Mouse (Mus musculus) right cerebral cortex, postnatal 14 days (tissue): Measurements from ENCODE around the gene Nol9.
A peak's percentile ranks its signal among the peaks of the same experiment; 100 is the strongest.

Source experiments
- DNase-seq: peaks from one replicate; pipeline ENCODE4 v3.0.0; 2022

Gene Nol9

DNA sequence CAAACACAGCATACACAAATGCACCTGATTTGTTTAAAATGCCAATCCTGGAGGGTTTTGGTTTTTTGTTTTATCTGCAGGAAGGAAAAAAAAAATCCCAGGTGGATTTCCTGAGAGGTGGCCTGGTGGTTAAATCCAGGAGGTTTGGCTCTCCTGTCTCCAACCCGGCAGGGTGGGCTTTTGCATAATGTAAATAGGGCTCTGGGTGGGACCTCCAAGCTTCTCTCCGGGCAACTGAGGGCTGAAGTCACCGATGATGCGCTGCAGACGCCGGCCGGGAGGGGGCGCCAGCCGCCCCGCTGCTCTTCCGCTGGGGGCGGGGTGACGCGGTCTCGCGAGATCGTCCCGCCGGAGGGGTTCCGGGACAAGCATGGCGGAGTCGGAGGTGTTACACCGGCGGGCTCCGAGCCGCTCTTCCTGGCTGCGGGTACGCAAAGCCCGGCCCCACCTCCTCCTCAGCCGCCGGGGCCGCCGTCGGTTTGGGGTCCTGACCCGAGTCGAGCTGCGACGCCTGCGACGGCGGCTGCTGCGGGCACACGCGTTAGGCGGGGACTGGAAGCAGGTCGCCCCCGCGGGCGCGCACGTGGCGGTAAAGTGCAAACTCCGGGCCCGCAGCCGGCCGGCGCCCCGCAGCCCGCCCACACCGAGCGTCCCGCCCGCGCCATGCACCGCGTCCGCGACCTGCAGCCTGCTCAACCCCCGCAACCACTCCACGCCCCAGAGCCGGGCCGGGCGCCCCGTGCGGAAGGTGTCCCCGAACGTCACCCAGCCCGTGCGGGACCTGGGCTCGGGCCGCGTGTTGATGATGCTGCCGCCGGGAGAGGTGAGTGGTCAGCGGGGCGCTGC is at the start of gene Nol9:
Gene Nol9 (plus strand): TSS at position 337 of the 846 bp plus-strand sequence.
- DNase-seq, result peak; percentile 94

DNA sequence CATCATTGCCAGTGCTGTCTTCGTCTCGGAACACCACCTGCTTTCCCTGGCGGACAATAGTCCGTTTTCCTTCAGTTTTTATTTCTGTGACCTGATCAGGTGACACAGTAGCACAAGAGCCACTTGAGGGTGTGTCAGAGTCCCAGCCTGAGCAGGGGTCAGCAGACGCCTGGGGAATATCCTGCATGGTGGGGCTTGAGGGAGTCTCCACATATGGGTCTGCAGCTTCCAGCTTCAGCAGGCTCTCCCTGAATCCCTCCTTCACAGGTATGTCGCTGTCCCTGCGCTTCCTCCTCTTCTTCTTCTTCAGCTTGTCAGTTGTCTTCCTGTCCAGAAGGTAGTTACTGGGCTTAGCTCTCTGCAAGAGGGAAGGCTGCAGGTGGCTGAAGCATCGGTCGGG is 47.0 kb upstream of the Nol9 start:
- DNase-seq, result no peak

- DNase-seq, result no peak
Measured at GRCm38 (mm10) chr4:151993035-151993434, 46.1 kb upstream of the Nol9 start.

DNA sequence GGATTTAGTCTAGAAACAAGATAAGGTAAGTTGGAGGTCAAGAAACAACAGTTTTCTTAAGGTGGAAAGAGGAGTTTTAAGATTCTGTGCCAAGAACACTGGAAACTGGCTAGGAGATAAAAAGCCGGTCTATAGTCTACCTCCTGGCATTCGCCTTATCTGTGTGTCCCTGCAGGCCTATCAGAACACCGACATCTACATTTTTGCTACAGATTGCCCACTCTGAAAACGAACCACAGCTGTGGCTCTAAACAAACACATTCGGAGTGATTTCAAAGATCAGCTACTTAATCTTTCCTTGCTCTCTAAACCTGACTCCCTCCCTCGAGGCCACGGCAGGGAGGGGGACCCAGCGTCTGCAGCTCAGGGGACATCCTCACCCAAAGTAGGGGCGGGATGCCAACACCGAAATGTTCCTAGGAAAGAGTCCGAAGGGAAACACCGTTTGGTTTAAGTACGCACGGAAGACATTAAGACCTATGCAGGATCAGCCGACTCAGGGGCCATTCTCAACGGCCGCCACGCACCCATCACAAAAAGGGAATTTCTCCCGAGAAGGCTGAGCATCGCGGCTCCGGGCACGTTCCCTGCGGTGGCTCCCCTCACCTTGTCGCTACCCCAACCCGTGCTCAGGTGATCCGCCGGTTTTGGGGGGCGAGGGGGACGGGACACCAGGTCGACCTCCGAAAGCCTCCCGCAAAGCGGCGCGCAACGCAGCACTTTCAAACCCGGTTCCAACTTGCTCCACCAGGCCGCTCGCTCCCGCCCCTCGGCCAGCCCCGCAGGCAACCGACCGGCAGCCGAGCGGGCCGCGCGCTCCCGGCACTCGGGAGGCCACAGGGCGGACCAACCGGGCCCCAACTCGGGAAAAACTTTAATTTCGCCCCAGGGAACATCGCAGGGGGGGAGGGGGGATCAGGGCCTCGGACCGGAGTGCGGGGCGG is 44.6 kb upstream of the Nol9 start:
- no peak for DNase-seq

DNA sequence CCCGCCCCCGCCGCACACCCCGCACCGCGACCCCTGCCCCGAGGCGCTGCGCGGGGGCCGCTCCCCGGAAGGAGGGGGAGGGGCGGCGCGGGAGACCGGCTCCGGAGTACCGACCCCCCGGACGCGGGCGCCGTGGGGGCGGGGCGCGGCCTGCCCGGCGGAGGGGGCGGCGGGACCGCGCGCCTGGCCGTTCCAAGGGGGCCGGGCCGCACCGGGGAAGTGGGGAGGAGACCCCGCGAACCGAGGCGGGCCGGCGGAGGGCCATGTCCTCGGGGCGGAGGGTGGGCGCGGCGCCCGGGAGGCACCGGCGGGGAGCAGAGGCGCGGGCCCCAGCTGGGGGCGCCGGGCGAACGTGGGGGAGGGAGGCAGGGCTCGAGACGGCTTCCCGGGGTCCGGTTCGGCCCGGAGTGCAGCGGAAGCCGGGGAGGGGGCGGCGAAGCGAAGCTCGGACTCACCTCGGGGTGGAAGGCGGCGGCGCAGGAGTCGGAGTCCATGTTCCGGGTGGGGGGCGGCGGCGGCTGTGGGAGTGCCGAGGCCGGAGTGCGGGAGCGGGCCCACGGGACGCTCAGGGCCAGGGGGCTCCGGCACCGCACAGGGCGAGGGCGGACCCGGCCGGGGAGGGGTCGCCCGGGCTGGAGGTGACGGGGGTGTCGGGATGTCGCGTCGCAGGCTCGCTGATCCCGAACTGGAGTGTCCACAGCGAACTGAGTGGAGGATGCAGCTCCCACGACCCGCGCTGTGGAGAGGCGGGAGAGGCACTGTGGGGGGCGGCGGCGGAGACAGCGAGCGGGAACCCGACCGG is 43.5 kb upstream of the Nol9 start:
- peak; percentile 55 for DNase-seq

DNA sequence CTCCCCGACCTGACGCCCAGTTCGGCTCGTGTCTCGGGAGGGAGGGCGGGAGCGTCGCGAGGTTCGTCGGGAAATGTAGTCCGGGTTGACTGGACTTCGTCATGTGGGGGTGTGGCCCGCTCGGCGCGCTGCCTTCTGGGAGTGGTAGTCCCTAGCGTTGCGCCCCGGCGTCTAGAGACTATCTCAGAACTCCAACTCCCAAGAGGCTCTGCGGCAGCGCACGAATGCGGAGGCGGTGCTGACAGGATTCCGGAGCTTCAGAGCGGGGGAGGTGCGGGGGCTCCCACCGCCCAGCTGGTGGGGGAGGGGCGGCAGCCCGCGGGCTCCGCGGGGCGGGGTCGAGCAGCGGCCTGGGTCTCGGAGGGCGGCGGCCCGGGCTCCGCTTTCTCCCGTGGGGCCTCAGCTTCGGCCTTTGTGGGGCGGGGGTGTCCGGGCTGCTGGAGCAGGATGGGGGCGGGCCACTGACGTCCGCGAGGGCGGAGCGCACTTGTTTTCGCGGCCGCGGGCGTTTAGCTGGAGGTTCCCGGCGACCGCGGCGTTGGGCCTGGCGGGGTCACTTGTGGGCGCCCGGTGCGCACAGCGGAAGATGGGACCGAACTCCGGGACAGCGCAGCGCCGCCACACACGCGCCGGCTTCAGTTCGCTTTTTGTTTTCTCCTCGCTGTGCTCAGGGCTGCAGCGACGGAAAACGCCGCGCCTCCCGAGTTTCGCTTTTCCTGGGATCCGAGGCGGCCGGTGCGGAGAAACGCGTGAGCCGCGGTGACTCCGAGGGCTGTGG is 42.8 kb upstream of the Nol9 start, which contains the start of gene Phf13:
Gene Phf13 (minus strand): TSS at position 86 of the 778 bp plus-strand sequence.
- DNase-seq, result peak; percentile 99

- no peak for DNase-seq
Measured at GRCm38 (mm10) chr4:151996951-151997222, 42.2 kb upstream of the Nol9 start.

- DNase-seq, result no peak
Measured at GRCm38 (mm10) chr4:151997701-151998100, 41.4 kb upstream of the Nol9 start.

DNA sequence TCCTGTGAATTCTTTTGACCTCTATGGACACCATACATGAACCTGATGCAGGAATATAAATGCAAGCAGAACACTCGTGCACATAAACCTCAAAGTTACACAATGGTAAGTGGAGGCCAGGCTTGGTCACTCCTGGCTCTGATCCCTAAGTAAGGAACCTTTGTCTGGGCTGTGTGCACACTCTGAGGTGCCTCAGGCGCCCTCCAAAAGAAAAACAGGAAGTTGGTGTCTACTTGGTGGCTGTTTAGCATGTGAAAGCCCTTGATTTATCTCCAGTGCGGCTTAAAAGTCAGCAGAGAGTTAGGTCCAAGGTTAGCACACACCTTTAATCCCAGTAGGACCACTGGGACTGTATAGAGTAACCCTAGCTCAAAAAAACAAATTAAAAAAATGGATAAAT is 39.6 kb upstream of the Nol9 start:
- DNase-seq, result no peak

- DNase-seq, result no peak
Measured at GRCm38 (mm10) chr4:152000906-152001305, 38.2 kb upstream of the Nol9 start.

GRCm38 (mm10) chr4:152001335-152001734 is 37.8 kb upstream of the Nol9 start:
- no peak for DNase-seq

DNA sequence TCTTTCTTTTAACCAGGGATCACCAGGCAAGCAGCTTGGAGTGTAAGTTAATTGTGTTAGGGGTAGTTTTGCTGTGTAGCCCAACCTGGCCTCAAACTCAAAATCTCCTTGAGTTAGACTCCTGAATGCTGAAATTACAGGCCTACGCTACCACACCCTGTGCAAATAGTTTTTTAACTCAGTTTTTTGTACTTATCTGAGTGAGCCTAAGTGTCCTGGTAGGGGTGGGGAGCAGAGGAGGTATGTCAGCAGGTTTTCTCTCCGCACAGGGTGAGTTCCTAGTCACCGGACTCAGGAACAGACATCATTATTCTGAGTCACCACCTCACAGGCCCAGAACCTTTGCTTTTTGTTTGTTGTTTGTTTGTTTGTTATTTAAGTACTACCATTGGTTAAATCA is 37.1 kb upstream of the Nol9 start:
- no peak for DNase-seq

DNA sequence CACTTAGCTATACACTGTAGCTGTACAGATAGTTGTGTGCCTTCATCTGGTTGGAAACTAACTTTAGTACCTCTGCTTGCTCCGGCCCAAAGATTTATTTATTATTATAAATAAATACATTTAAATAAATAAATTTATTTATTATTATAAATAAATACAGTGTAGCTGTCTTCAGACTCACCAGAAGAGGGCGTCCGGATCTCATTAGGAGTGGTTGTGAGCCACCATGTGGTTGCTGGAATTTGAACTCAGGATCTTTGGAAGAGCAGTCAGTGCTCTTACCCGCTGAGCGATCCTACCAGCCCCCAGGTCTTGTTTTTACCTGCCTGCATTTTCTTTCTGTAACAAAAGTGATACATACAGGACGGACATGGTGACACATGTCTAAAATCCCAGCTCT is 33.0 kb upstream of the Nol9 start:
- no peak for DNase-seq

- DNase-seq, result no peak
Measured at GRCm38 (mm10) chr4:152006812-152007211, 32.3 kb upstream of the Nol9 start.

DNA sequence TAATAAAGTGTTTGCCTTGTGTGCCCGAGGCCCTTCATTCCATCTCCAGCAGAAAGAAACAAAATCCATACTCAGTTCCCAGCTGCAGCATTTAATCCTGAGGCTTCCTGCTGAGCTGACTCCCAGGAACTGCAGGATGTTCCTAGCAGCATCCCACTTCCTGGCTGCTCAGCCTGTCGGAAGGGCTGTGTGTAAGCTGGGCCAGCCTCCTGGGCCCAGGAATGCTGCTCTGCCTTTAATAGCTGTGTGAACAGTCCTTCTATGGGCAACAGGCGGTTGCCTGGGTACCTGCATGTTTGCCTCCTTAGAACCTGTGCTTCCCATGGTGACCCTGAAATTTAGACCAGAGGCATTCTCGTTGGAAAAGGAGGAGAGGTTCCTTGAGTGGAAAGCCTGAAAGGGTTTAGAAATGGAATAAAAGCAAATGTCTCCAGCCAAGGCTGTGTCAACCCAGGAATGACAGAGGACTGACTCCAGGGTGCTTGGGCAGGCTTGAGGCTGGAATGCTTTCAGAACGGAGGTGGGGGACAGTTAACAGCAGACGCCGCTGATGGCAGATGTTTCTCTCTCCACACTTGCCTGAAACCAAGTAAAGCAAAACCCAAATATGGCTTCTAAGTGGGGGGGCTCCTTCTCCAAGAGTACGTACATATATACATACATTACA is 31.5 kb upstream of the Nol9 start:
- DNase-seq, result no peak

- no peak for DNase-seq
Measured at GRCm38 (mm10) chr4:152008148-152008500, 31.0 kb upstream of the Nol9 start.

DNA sequence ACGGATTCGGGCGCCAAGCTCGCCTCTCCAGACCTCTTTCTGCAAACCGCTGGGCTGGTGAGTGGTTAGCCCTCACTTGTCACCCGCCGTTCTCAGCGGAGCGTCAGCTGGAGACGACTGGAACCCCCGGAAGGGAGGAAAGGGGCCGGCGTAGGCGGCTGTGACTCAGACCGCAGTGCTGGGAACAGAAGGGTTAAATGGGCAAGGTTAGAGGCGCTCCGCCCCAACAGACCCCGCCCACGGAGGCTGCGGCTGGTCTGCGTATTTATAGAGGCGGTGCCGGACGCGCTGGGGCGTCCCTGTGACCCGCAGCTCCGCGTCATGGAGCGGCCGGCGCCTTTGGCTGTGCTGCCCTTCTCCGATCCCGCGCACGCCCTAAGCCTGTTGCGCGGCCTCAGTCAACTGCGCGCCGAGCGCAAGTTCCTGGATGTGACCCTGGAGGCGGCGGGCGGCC is 30.5 kb upstream of the Nol9 start, which contains the start of gene Klhl21:
Gene Klhl21 (plus strand): TSS at position 182 of the 454 bp plus-strand sequence.
- DNase-seq, result peak; percentile 91

GRCm38 (mm10) chr4:152009076-152010051 is 29.8 kb upstream of the Nol9 start:
- peak; percentile 78 for DNase-seq

- no peak for DNase-seq
Measured at GRCm38 (mm10) chr4:152010091-152010706, 28.9 kb upstream of the Nol9 start.

DNA sequence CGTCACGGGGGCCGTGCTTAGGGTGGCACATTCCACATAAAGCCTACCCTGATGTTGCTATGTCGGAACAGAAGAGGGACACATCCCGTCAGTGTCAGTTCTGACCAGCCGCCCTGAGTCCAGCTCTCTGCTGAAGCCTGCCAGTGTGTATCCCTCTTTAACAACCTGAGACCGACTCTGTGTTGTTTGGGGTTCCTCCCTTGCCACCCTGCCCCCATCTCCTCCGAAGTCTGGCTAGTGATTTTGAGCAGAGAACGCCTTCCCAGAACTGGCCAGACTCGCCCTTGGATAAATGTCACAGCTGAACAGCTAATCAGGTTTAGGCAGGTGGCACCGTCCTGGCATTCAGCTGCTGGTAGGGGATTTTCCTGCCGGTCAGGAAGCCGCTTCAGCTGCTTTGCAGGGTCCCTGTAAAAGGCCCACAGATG is 28.4 kb upstream of the Nol9 start:
- DNase-seq, result no peak
